Mouse (Mus musculus) granulocyte monocyte progenitor cell, adult 5-6 weeks (primary cell): ENCODE results near the gene Rsph1. TPM values are rescaled to one million over a fixed set of nuclear protein-coding genes. Genes with fewer than 3 reads are reported as not detected.

Experiments used
- ATAC-seq: replicated peaks from 2 replicates; pipeline ENCODE4 v1.8.0; 2016; ENCODE audit warnings: mild to moderate bottlenecking, moderate TSS enrichment, inconsistent platforms; ENCODE audit not compliant: poor library complexity, severe bottlenecking
- total RNA-seq, 2 experiments: library from RNA; stranded (forward) in 1 of 2; stranded (reverse) in 1 of 2; fragments of 200-712, 200-1000 nt in 1 of 2; fragments of >200 nt in 1 of 2; fragmentation: Nextera tagmentation in 1 of 2; gene quantifications; 2 replicates each; pipeline ENCODE4 v1.2.3; 2014 to 2017

The Rsph1 gene
- total RNA-seq, 2 experiments from 2014 or later: 0.88 TPM; not detected in 1

DNA sequence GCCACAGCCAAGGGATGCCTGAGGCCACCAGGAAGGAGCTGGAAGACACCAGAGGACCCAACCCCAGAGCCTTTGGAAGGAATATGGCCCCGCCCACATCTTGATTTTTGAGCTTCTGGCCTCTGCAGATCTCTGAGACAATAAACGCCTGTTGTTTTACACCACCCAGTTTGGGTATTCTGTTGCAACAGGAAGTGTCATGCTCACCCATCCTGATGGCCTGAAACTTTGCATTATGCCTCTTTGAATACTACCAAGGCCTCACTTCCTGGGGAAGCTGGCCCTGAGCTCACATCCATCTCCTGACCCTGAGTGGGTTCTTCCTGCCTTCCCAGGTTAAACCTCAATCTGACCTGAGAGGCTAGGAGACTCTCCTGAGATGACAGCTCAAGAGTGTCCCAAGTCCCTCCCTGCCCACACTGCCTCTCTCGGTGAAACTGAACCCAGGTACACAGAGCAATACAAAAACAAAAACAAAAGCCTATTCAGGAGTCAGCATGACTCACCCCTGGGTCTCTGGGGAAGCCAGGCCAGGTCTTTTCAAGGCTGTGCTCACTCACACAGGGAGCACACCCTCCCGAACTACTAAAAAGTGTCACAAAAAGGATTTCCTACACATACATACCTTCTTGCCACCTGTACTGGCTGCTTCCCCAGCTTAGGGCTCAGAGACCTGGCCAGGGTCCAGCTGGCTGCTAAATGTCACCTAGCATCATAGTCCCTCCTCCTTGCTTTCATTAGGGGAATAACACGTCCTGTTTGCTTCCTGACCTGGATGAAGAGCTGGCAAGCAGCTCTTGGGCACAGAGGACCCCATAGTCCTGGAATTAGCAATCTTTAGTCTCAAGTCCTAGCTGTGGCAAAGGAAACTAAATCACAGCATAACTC is 60.9 kb downstream of the Rsph1 start:
- ATAC-seq: peak; percentile 90

- no peak for ATAC-seq
Observed at GRCm38 (mm10) chr17:31211881-31212280, 65.3 kb downstream of the Rsph1 start.

DNA sequence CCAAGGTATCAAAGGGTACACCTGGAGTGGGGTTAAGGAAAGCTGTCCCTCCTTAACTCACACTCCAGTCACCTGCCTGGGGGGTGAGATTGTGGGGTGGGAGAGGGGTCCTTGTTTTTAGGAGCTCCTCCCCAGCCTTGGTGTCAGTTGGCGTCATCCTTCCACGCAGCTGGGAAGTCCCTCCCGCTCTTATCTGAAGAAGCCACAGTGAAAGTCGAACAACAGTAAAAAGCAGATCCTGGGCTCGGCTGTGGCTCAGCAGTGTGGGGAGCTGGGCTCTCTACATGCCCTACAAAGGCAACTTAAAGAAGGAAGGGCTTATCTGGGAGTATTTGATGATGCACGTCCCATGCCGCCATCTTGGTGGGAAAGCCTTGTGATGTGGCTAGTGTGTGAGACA is 66.9 kb downstream of the Rsph1 start:
- ATAC-seq: no peak

GRCm38 (mm10) chr17:31209376-31209930 is 67.7 kb downstream of the Rsph1 start:
- ATAC-seq: no peak

DNA sequence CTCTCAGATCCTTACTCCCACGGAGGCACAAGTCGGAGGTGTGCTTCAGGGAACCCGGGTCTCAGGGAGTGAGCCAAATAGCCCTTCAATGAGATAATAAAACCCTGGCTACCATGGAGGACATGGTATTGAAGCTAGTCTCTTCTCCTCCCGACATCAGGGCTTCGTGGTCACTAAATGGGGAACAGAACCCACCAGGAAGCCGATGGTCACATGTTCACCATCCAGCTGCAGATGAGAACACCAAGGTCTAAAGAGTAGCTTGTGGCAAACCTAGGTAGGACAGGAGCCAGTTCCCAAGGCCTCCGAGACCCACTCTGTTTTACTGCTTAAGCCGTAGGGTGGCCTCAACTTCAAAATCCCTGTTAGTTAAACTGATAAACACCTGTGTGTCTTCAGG is 68.5 kb downstream of the Rsph1 start:
- peak; percentile 57 for ATAC-seq

DNA sequence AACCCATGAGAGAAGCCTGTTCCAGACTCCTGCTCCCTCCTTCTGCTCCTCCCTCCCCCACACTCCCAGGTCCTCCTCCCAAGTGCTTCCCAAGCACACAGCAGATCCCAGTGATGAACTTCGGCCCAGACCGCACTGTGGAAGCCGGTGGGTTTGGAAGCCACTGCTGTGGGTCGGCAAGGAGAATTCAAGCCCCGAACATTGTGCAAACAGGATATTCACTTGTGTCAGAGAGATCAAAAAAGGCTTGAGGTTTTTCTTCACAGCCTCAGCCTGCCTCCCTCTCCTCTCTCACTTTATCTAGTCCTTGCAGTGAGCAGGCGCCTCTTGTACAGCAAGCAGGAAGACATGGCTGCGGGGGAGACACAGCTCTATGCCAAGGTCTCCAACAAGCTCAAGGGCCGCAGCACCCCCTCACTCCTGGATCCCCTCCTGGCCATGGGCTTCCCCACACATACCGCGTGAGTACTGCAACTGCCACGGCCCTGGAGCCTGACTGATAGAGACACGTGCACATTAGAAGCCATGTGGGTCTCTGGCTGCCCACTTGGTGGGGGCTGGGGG is 69.3 kb downstream of the Rsph1 start, which contains the start of gene Ubash3a:
Ubash3a (plus strand) TSS at position 103 of the 564 bp plus-strand sequence.
- peak; percentile 82 for ATAC-seq

Other genes with a start within 250 kb of the Rsph1 start
- 8.7 and 15.9 TPM in 2 replicates for gene Abcg1, start 219.7 kb downstream of the Rsph1 start, total RNA-seq (2014; fragmentation: Nextera tagmentation)
- 7.6 and 9.0 TPM in 2 replicates for gene Abcg1, start 219.7 kb downstream of the Rsph1 start, total RNA-seq (2017)
- gene Tff3, start 147.7 kb downstream of the Rsph1 start, total RNA-seq (2014; fragmentation: Nextera tagmentation): not detected in 2 replicates
- gene Tff3, start 147.7 kb downstream of the Rsph1 start, total RNA-seq (2017): not detected in 2 replicates
- gene Tff2, start 133.1 kb downstream of the Rsph1 start, total RNA-seq (2014; fragmentation: Nextera tagmentation): not detected in 2 replicates
- gene Tff2, start 133.1 kb downstream of the Rsph1 start, total RNA-seq (2017): not detected in 2 replicates
- gene Tff1, start 112.1 kb downstream of the Rsph1 start, total RNA-seq (2014; fragmentation: Nextera tagmentation): not detected in 2 replicates
- gene Tff1, start 112.1 kb downstream of the Rsph1 start, total RNA-seq (2017): not detected in 2 replicates
- gene Tmprss3, start 78.4 kb downstream of the Rsph1 start, total RNA-seq (2014; fragmentation: Nextera tagmentation): 13.1 and 18.0 TPM in 2 replicates
- gene Tmprss3, start 78.4 kb downstream of the Rsph1 start, total RNA-seq (2017): 2.6 and 3.7 TPM in 2 replicates
- gene Ubash3a, start 69.5 kb downstream of the Rsph1 start, total RNA-seq (2014; fragmentation: Nextera tagmentation): 36.4 and 50.2 TPM in 2 replicates
- gene Ubash3a, start 69.5 kb downstream of the Rsph1 start, total RNA-seq (2017): 35.5 and 39.5 TPM in 2 replicates
- gene Slc37a1, start 9.4 kb upstream of the Rsph1 start, total RNA-seq (2014; fragmentation: Nextera tagmentation): 6.2 and 8.0 TPM in 2 replicates
- 7.4 and 8.4 TPM in 2 replicates for gene Slc37a1, start 9.4 kb upstream of the Rsph1 start, total RNA-seq (2017)
- gene Pde9a, start 108.8 kb upstream of the Rsph1 start, total RNA-seq (2014; fragmentation: Nextera tagmentation): 1.4 TPM in 1 of 2 replicates, not detected in the other
- not detected in 2 replicates for gene Pde9a, start 108.8 kb upstream of the Rsph1 start, total RNA-seq (2017)
- 14.6 and 31.9 TPM in 2 replicates for gene Wdr4, start 242.6 kb upstream of the Rsph1 start, total RNA-seq (2014; fragmentation: Nextera tagmentation)
- 17.0 and 20.8 TPM in 2 replicates for gene Wdr4, start 242.6 kb upstream of the Rsph1 start, total RNA-seq (2017)
- gene Ndufv3, start 242.7 kb upstream of the Rsph1 start, total RNA-seq (2014; fragmentation: Nextera tagmentation): 195 and 260 TPM in 2 replicates
- gene Ndufv3, start 242.7 kb upstream of the Rsph1 start, total RNA-seq (2017): 207 and 212 TPM in 2 replicates